Mouse (Mus musculus): ENCODE measurements around the gene Jagn1. TPM values are rescaled to one million over a fixed set of nuclear protein-coding genes. Genes with fewer than 3 reads are reported as not detected.
A peak's percentile ranks its signal among the peaks of the same experiment; 100 is the strongest.

Jagn1 gene
- polyA plus RNA-seq (2012; ENCODE audit: insufficient read depth, insufficient read length, low replicate concordance, missing spikeins): not detected in 2 replicates

DNA sequence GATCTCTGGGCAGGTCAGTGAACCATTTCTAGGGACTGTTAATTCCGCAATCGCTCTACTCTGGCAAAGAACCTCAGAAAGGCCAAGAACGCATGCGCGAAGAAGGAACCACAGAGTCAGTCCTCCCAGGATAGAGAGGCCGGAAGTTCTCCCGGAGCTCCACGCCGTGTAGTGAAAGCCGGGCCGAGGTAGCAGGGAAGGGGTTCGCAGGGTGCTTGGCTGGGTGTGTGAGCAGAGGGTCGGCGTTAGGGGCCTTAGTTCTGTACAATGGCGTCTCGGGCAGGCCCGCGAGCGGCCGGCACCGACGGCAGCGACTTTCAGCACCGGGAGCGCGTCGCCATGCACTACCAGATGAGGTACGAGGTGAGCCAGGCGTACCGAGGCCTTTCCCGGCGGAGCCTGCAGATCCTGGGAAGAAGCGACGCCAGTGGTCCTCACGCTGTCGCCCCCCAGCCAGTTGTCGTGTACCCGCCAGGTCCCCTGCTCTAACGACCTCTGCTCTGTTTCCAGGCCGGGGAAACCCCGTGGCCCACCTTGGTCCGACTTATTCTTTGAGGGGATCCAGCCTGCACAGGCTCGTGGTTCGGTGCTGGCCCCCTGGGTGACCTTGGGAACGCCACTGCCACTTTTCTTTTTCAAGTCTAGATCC, at the start of gene Jagn1:
TSS of gene Jagn1 (plus strand) at position 128 of the 649 bp plus-strand sequence.
- Histone ChIP-seq H3K4me1 (ENCODE audit: control insufficient read depth, insufficient read depth, low read length) (peaks cover 4% of the 10 kb centered on the region; the same call in 1 of the 2 replicates), H3K4me3 (ENCODE audit: insufficient read depth, low read depth, low read length) (peak within 1 kb of the TSS; percentile 71), H3K27ac (ENCODE audit: insufficient read depth, low read depth, low read length) (0 out of 2 replicates have a peak within 1 kb of the TSS, but pooled peaks have one; percentile 16)
- peak; percentile 46; the same call in 1 of the 2 replicates for TF ChIP-seq POLR2A (IDR thresholded peaks at IDR 0.05; ENCODE audit: insufficient read depth, low read depth, low read length)
- TF ChIP-seq CTCF (IDR thresholded peaks at IDR 0.05; ENCODE audit: insufficient read depth, low read depth, low read length): no peak
- under 1% methylated on average over 45 of the region's 45 CpGs for WGBS

GRCm38 (mm10) chr6:113393951-113394350, 48.4 kb upstream of the Jagn1 start:
- Histone ChIP-seq H3K4me3 (ENCODE audit: insufficient read depth, low read depth, low read length) (no peak overlapping the region), H3K4me1 (ENCODE audit: control insufficient read depth, insufficient read depth, low read length) (peaks cover 12% of the 10 kb centered on the region), H3K27ac (ENCODE audit: insufficient read depth, low read depth, low read length) (no peak overlapping the region)
- whole genome bisulfite sequencing: 90% methylated on average over 6 of the region's 6 CpGs
- TF ChIP-seq CTCF (IDR thresholded peaks at IDR 0.05; ENCODE audit: insufficient read depth, low read depth, low read length) (no peak), POLR2A (IDR thresholded peaks at IDR 0.05; ENCODE audit: insufficient read depth, low read depth, low read length) (no peak)

- peaks cover 12% of the 10 kb centered on the region for H3K4me1 ChIP-seq (ENCODE audit: control insufficient read depth, insufficient read depth, low read length)
- no peak overlapping the region for H3K4me3 ChIP-seq (ENCODE audit: insufficient read depth, low read depth, low read length)
- no peak overlapping the region for H3K27ac ChIP-seq (ENCODE audit: insufficient read depth, low read depth, low read length)
- 94% methylated on average over 11 of the region's 11 CpGs for WGBS
- no peak for TF ChIP-seq CTCF (IDR thresholded peaks at IDR 0.05; ENCODE audit: insufficient read depth, low read depth, low read length)
- TF ChIP-seq POLR2A (IDR thresholded peaks at IDR 0.05; ENCODE audit: insufficient read depth, low read depth, low read length): no peak
These were observed 47.6 kb upstream of the Jagn1 start for GRCm38 (mm10) chr6:113394811-113395210.

GRCm38 (mm10) chr6:113395501-113395900, 46.9 kb upstream of the Jagn1 start:
- TF ChIP-seq CTCF (IDR thresholded peaks at IDR 0.05; ENCODE audit: insufficient read depth, low read depth, low read length): no peak
- TF ChIP-seq POLR2A (IDR thresholded peaks at IDR 0.05; ENCODE audit: insufficient read depth, low read depth, low read length): no peak
- 95% methylated on average over 6 of the region's 6 CpGs for WGBS
- no peak overlapping the region for H3K4me3 ChIP-seq (ENCODE audit: insufficient read depth, low read depth, low read length)

DNA sequence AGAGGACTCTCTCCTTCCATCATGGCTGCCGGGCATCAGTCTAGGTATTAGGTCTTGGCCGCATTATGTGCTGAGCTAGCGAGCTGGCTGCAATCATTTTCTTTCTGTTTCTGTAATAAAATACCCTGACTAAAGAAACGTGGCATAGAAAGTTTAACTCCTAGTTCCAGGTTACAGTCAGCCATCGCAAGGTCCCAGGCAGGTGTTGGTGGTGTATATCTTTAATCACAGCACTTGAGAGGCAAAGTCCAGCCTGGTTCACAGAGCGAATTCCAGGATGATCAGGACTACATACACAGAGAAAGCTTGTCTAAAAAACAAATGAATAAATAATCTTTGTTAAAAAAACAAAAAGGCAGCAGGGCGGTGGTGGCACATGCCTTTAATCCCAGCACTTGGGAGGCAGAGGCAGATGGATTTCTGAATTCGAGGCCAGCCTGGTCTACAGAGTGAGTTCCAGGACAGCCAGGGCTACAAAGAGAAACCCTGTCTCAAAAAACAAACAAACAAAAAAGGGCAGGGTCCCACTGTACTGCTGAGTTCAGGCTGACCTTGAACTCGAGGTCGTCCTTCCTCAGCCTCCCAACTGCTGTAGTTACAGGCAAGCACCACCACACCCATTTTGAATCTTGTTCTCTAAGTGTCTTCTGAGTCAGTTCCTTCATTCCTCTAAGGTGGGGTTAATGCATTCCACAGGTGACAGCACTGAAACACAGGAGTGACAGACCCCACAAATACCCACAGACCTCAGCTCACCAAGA, 45.9 kb upstream of the Jagn1 start:
- TF ChIP-seq CTCF (IDR thresholded peaks at IDR 0.05; ENCODE audit: insufficient read depth, low read depth, low read length) (no peak), POLR2A (IDR thresholded peaks at IDR 0.05; ENCODE audit: insufficient read depth, low read depth, low read length) (no peak)
- H3K4me1 ChIP-seq (ENCODE audit: control insufficient read depth, insufficient read depth, low read length): peaks cover 12% of the 10 kb centered on the region
- H3K4me3 ChIP-seq (ENCODE audit: insufficient read depth, low read depth, low read length): no peak overlapping the region
- H3K27ac ChIP-seq (ENCODE audit: insufficient read depth, low read depth, low read length): no peak overlapping the region
- 88% methylated on average over 10 of the region's 10 CpGs for WGBS

More at GRCm38 (mm10) chr6:113395501-113395900, 46.9 kb upstream of the Jagn1 start:
- Histone ChIP-seq H3K4me1 (ENCODE audit: control insufficient read depth, insufficient read depth, low read length) (peaks cover 12% of the 10 kb centered on the region), H3K27ac (ENCODE audit: insufficient read depth, low read depth, low read length) (no peak overlapping the region)

DNA sequence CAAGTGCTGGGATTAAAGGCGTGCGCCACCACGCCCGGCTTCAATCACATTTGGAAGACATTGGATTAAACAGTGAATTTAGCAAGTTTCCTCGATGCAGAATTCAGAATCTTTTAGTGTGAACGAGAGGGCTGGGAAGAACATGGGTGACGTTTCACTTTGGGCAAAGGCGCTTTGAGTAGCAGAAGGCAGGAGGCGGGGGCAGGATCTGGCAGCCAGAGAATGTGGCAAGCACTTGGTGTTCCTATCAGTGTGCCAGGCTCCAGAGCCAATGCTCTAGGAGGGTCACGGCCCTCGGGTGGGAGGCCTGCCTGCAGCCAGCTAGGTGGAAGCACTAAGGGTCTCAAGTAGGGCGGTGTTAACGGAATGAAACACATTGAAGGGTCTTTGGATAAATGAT, 40.3 kb upstream of the Jagn1 start:
- WGBS: 81% methylated on average over 13 of the region's 13 CpGs
- Histone ChIP-seq H3K27ac (ENCODE audit: insufficient read depth, low read depth, low read length) (no peak overlapping the region), H3K4me1 (ENCODE audit: control insufficient read depth, insufficient read depth, low read length) (no peaks in the 10 kb centered on the region), H3K4me3 (ENCODE audit: insufficient read depth, low read depth, low read length) (no peak overlapping the region)
- TF ChIP-seq CTCF (IDR thresholded peaks at IDR 0.05; ENCODE audit: insufficient read depth, low read depth, low read length) (no peak), POLR2A (IDR thresholded peaks at IDR 0.05; ENCODE audit: insufficient read depth, low read depth, low read length) (no peak)

GRCm38 (mm10) chr6:113404649-113405448, 37.5 kb upstream of the Jagn1 start:
- H3K27ac ChIP-seq (ENCODE audit: insufficient read depth, low read depth, low read length): no peak overlapping the region
- TF ChIP-seq POLR2A (IDR thresholded peaks at IDR 0.05; ENCODE audit: insufficient read depth, low read depth, low read length) (no peak), CTCF (IDR thresholded peaks at IDR 0.05; ENCODE audit: insufficient read depth, low read depth, low read length) (no peak)
- WGBS: 79% methylated on average over 12 of the region's 12 CpGs

DNA sequence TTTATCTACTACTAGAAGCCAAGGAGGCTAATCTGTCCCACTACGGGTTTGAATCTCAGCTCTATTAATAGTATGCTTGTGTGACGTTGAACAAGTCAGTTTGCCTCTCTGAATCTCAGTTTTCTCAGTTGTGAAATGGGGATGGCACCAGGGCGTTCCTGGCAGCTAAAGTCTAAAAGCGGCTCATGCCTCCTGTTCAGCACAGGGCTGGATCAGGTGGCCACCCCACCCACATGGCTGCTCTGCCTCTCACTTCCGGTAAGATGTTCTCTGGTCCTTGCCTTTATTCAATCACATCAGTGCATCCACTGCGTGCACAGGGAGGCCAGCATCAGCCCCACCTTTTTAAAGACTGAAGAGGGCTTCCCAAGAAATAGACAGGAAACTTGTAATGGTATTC, 36.9 kb upstream of the Jagn1 start:
- 86% methylated on average over 6 of the region's 6 CpGs for WGBS
- TF ChIP-seq CTCF (IDR thresholded peaks at IDR 0.05; ENCODE audit: insufficient read depth, low read depth, low read length) (no peak), POLR2A (IDR thresholded peaks at IDR 0.05; ENCODE audit: insufficient read depth, low read depth, low read length) (no peak)
- no peak overlapping the region for H3K27ac ChIP-seq (ENCODE audit: insufficient read depth, low read depth, low read length)
- H3K4me1 ChIP-seq (ENCODE audit: control insufficient read depth, insufficient read depth, low read length): no peaks in the 10 kb centered on the region
- no peak overlapping the region for H3K4me3 ChIP-seq (ENCODE audit: insufficient read depth, low read depth, low read length)

More at GRCm38 (mm10) chr6:113404649-113405448, 37.5 kb upstream of the Jagn1 start:
- H3K4me3 ChIP-seq (ENCODE audit: insufficient read depth, low read depth, low read length): no peak overlapping the region
- no peaks in the 10 kb centered on the region for H3K4me1 ChIP-seq (ENCODE audit: control insufficient read depth, insufficient read depth, low read length)

Measured in olfactory bulb, adult 2 months (tissue).